Mouse (Mus musculus) limb, embryonic 10.5 days (tissue): ENCODE data around the gene Hspe1. TPM values are rescaled to one million over a fixed set of nuclear protein-coding genes. Genes with fewer than 3 reads are reported as not detected.

Experiments used
- DNase-seq: peaks from one replicate; pipeline ENCODE4 v3.0.0-alpha.2; 2017; ENCODE audit warnings: low spot score
- H3K27ac ChIP-seq: fragments of 300-500 bp; sonication (generic); 2 replicates; pipeline ENCODE4 v1.5.1; 2016; ENCODE audit warnings: mild to moderate bottlenecking
- H3K27me3 ChIP-seq: fragments of 300-500 bp; sonication (generic); 2 replicates; pipeline ENCODE4 v1.6.1; 2016; ENCODE audit warnings: low read depth, mild to moderate bottlenecking; ENCODE audit not compliant: poor library complexity, severe bottlenecking
- H3K36me3 ChIP-seq: fragments of 300-500 bp; sonication (generic); 2 replicates; pipeline ENCODE4 v1.6.1; 2016; ENCODE audit warnings: mild to moderate bottlenecking, moderate library complexity
- H3K4me1 ChIP-seq: fragments of 300-500 bp; sonication (generic); 2 replicates; pipeline ENCODE4 v1.6.1; 2016
- H3K4me3 ChIP-seq: fragments of 300-500 bp; sonication (generic); 2 replicates; pipeline ENCODE4 v1.5.1; 2016; ENCODE audit warnings: mild to moderate bottlenecking, moderate library complexity
- H3K9me3 ChIP-seq: fragments of 300-500 bp; sonication (generic); replicated peaks from 2 replicates; pipeline ENCODE4 v1.6.1; 2016; ENCODE audit warnings: mild to moderate bottlenecking
- WGBS: fragments of 180-500 bp; shearing (Covaris S2); methylation state at CpG from one replicate; pipeline ENCODE4 v1.1.7; 2016; 5-methylcytosine and 5-hydroxymethylcytosine counted together
- polyA plus RNA-seq: library from polyadenylated mRNA; unstranded; fragments of >200 nt; fragmentation: Nextera tagmentation; extraction: Ambion mirVana; gene quantifications from 2 replicates; pipeline ENCODE4 v1.2.1, GENCODE M21; 2016

Gene Hspe1
- polyA plus RNA-seq, 1 experiment from 2014 or later: 611 TPM

DNA sequence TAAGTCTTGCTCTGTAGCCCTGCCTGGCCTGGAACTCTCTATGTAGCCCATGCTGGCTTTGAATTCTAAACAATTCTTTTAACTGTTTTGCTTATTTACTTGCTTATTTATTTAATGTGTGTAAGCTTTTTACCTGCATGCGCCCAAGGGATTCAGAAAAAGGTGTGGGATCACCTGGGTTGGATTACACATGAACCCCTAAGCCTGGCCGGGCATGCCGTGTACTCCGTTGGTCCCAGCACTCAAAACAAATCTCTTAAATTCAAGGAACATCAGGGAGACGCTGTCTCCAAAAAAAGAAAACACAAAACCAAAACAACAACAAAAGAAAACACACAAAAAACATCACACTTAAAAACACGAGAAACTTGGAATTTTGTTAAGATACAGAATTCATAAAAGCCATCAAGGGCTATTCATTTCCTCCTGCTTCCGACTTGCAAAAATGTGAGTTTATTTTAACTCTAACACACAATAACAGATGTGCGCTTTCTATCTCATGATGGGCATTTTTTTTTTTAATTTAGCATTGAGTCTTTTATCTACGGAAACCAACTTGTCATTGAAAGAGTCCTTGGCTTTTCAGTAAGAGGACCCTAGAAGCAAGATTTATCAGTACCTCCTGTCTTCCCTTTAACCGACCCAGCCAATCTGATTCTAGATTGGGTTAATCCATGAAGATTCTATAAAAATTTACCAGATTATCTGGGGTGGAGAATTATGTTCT, 42.4 kb downstream of the Hspe1 start:
- 72% methylated on average over 10 of the region's 10 CpGs for WGBS
- peaks cover 18% of the 10 kb centered on the region for H3K36me3 ChIP-seq
- H3K4me1 ChIP-seq: peaks cover 22% of the 10 kb centered on the region
- peak overlapping the region; percentile 99 for H3K4me3 ChIP-seq
- H3K9me3 ChIP-seq: no peaks in the 10 kb centered on the region
- DNase-seq: no peak
- no peaks in the 10 kb centered on the region for H3K27me3 ChIP-seq
- peak overlapping the region; percentile 99 for H3K27ac ChIP-seq

DNA sequence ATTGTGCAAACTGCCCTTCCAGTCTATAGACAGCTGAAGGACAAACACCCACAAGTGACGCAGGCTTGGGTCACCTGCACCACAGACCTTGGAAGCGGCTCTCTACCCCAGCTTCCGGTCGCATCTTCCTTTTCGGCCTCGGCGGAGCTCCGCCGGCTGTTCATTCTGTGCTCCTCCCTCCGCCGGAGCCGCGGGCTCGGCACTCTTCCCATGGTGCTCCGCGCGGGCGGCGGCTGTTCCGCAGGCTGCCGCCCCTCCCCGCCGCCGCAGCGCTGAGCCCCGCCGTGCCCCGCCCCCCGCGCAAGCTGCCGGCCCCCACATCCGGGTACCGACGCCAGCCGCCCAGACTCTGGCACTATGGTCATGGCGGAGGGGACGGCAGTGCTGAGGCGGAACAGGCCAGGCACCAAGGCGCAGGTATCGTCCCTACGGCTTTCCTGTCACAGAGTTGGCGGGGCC, 43.0 kb downstream of the Hspe1 start, which contains the start of gene Mob4:
Mob4 (plus strand) TSS at position 289 of the 459 bp plus-strand sequence.
- peak within 1 kb of the TSS; percentile 99 for H3K27ac ChIP-seq
- peak; percentile 98 for DNase-seq
- WGBS: under 1% methylated on average over 42 of the region's 42 CpGs
- H3K4me3 ChIP-seq: peak within 1 kb of the TSS; percentile 99
- peaks cover 24% of the 10 kb centered on the region for H3K36me3 ChIP-seq
- H3K27me3 ChIP-seq: no peaks in the 10 kb centered on the region
- peaks cover 22% of the 10 kb centered on the region for H3K4me1 ChIP-seq
- H3K9me3 ChIP-seq: no peaks in the 10 kb centered on the region

DNA sequence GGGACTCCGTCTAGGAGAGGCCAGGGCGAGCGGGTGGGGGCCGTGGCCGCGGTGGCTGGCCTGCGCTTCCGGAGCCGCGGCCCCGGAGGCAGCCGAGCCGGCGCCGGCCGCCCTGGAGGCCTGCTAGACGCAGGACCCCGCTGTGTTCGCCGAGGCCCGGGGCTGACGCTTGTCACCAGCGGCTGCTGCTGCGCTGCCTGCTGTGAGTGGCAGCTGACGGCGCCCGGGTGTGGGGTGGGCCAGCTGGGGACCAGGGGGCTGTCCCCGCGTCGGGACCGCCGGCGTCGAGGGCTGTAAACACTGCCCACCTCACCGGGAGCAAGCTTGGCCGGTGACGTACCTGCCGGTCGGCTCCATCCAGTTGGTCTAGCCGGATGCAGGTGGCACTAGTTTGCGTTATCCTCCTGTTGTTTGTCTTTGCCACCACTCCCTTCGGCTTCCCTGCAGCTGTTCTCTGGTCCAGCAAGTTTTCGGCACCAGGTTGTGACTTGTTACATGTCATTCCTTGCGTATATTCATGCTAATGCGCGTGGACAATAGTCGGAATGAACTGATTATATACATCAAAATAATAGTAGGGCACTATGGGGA, 43.6 kb downstream of the Hspe1 start:
- Histone ChIP-seq H3K27me3 (no peaks in the 10 kb centered on the region), H3K9me3 (no peaks in the 10 kb centered on the region), H3K4me1 (peaks cover 22% of the 10 kb centered on the region), H3K4me3 (peak overlapping the region; percentile 99), H3K36me3 (peaks cover 27% of the 10 kb centered on the region), H3K27ac (peak overlapping the region; percentile 99)
- no peak for DNase-seq
- under 1% methylated on average over 47 of the region's 47 CpGs for WGBS

DNA sequence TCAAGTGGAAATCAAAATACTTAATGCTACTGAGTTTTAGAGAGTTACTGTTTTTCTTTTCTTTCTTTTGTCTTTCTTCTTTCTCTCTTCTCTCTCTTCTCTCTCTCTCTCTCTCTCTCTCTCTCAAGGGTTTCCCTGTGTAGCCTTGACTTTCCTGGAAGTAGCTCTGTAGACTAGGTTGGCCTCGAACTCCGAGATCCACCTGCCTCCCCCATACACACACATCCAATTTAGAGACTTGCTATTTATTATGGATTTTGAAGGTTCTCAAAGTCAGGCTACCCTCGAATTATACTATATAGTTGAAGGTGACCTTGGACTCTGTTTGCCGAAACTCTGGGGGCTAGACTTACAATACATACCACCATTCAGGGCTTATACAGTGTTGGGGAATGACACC, 44.4 kb downstream of the Hspe1 start:
- Histone ChIP-seq H3K27ac (0 out of 2 replicates have a peak overlapping the region, but pooled peaks have one; percentile 99), H3K4me1 (peaks cover 22% of the 10 kb centered on the region), H3K9me3 (no peaks in the 10 kb centered on the region), H3K4me3 (peak overlapping the region; percentile 99), H3K27me3 (no peaks in the 10 kb centered on the region), H3K36me3 (peaks cover 35% of the 10 kb centered on the region)
- DNase-seq: no peak
- WGBS: 86% methylated on average over 4 of the region's 4 CpGs

DNA sequence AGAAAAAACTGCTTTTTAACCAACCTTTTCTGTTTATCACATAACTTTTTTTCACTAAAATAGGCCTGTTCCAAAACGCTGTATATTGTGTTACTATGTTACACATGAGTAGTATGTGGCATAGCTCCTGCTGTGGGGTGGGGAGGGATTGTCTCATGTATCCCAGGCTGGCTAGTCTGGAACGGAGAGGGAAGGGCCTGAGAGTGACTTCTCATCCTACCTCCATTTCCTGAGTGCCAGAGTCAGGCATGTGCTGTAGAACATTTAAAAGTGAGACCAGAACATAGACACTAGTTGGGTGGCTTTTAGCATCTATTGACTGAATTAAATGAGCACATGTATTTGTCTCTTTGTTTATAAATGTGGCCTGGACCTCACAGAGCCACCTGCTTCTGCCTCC, 45.2 kb downstream of the Hspe1 start:
- WGBS: 81% methylated on average over 2 of the region's 2 CpGs

DNA sequence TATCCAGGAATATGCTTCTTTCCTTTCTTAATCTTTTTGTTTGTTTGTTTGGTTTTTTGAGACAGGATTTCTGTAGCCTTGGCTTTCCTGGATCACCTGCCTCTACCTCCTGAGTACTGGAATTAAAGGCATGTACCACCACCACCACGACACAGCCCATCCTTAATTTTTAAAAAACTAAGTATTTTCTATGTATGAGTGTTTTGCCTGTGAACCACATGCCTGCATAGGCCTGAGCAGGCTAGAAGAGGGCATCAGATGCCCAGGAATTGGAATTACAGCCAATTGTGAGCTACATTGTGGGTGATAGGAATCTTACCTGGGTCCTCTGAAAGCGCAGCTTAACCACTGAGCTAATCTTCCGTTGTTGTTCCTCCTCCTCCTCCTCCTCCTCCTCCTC, 46.4 kb downstream of the Hspe1 start:
- H3K27ac ChIP-seq: no peak overlapping the region
- WGBS: 95% methylated on average over 3 of the region's 3 CpGs
- H3K4me1 ChIP-seq: peaks cover 22% of the 10 kb centered on the region
- no peaks in the 10 kb centered on the region for H3K27me3 ChIP-seq
- peaks cover 52% of the 10 kb centered on the region for H3K36me3 ChIP-seq
- H3K4me3 ChIP-seq: no peak overlapping the region
- no peaks in the 10 kb centered on the region for H3K9me3 ChIP-seq
- no peak for DNase-seq

More for the DNA sequence above, 45.2 kb downstream of the Hspe1 start:
- peaks cover 22% of the 10 kb centered on the region for H3K4me1 ChIP-seq
- H3K9me3 ChIP-seq: no peaks in the 10 kb centered on the region
- H3K4me3 ChIP-seq: no peak overlapping the region
- no peak for DNase-seq
- no peaks in the 10 kb centered on the region for H3K27me3 ChIP-seq
- no peak overlapping the region for H3K27ac ChIP-seq
- peaks cover 42% of the 10 kb centered on the region for H3K36me3 ChIP-seq

DNA sequence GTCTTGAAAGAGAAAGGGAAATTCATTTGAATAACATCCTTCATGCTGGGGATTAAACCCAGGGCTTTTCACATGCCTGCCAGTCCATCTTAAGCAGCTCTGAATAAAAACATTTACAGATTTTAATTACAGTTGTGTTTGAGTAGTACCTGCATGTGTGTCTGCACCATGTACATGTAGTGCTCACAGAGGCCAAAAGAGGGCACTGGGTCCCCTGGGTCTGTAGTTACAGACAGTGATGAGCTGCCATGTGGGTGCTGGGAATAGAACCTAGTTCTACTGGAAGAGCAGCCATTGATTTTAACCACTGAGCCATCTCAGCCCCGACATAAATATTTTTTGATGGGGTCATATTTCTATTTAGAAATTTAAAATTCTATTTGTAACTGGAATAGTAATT, 47.9 kb downstream of the Hspe1 start:
- H3K4me1 ChIP-seq: peaks cover 15% of the 10 kb centered on the region
- H3K36me3 ChIP-seq: peaks cover 68% of the 10 kb centered on the region
- WGBS: 85% methylated on average over 1 of the region's 1 CpGs

More for the DNA sequence above, 47.9 kb downstream of the Hspe1 start:
- Histone ChIP-seq H3K27me3 (no peaks in the 10 kb centered on the region), H3K27ac (no peak overlapping the region), H3K9me3 (no peaks in the 10 kb centered on the region), H3K4me3 (no peak overlapping the region)
- DNase-seq: no peak

Other genes starting within 250 kb of the Hspe1 start
- 20.1 and 23.7 TPM in 2 replicates for gene Ankrd44, start 161.7 kb upstream of the Hspe1 start, polyA plus RNA-seq
- 246 and 282 TPM in 2 replicates for gene Sf3b1, start 60.7 kb upstream of the Hspe1 start, polyA plus RNA-seq
- 19.0 and 19.5 TPM in 2 replicates for gene Coq10b, start 35.4 kb upstream of the Hspe1 start, polyA plus RNA-seq
- gene Hspd1, start 111 bp downstream of the Hspe1 start, polyA plus RNA-seq: 563 and 717 TPM in 2 replicates
- gene Mob4, start 43.1 kb downstream of the Hspe1 start, polyA plus RNA-seq: 125 and 139 TPM in 2 replicates
- gene Rftn2, start 138.7 kb downstream of the Hspe1 start, polyA plus RNA-seq: 13.4 and 25.4 TPM in 2 replicates
- gene Mars2, start 149.0 kb downstream of the Hspe1 start, polyA plus RNA-seq: 2.5 and 2.8 TPM in 2 replicates